Mouse (Mus musculus): ENCODE results near the gene Vegfd. TPM values are rescaled to one million over a fixed set of nuclear protein-coding genes. Genes with fewer than 3 reads are reported as not detected.

Vegfd gene
- total and polyA plus RNA-seq, 3 experiments = 0.06 TPM; not detected in 2

DNA sequence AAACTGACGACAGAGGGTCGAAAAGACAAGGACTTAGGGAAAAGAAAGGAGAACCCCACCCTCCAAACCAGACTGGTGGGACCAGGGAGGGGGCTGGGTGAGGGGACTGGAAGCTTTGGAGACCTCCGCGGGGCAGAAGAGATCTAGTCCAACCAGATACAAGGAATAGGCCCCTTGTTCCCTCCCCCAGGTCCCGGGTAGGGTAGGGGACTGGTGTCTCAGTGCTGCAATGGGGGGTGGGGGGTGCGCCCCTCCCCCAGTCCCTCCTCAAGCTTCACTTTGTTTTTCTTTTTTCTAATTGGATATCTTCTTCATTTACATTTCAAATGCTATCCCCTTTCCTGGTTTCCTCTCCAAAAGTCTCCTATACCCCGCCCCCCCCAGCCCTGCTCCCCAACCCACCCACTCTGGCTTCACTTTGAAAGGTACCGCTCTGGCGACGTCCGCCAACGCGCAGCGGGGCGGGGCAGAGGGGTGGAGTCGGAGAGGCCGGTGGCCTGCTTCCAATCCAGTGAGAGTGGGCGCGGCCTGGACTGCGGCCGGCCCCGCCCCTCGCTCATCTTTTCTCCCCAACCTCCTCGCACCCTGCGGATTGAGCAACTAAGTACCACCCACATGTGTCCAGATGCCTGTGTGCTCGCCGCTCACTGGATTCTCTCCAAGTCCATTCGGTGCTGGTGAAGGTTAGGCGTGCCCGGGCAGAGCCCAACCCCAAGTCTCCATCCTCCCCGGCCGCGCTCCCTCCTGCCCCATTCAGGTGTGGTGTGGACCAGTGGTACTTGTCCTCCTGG is 8.6 kb downstream of the Vegfd start:
- Histone ChIP-seq H3K4me3 (ENCODE audit: control insufficient read depth in 1 of 2, insufficient read depth in 1 of 2, low read depth in 2 of 2, low read length in 2 of 2) (peak overlapping the region; percentile 46 to 75), H3K9me3 (replicated peaks; ENCODE audit: insufficient read depth, low read length) (no peaks in the 10 kb centered on the region), H3K36me3 (ENCODE audit: control insufficient read depth in 1 of 2, insufficient read depth in 2 of 2, low read length in 2 of 2) (peaks cover 0 to 3% of the 10 kb centered on the region in 2 experiments; a peak in 1 of 4 replicates), H3K27me3 (ENCODE audit: control insufficient read depth in 1 of 2, insufficient read depth in 2 of 2, low read length in 2 of 2) (no peaks in the 10 kb centered on the region), H3K9ac (ENCODE audit: control insufficient read depth, low read depth, low read length, poor library complexity, severe bottlenecking) (peak overlapping the region; percentile 32), H3K4me1 (ENCODE audit: control insufficient read depth in 1 of 2, insufficient read depth in 2 of 2, low read length in 2 of 2) (no peaks in the 10 kb centered on the region; a peak in 1 of 4 replicates), H3K79me2 (ENCODE audit: control insufficient read depth, insufficient read depth, low read length, poor library complexity) (no peaks in the 10 kb centered on the region), H3K27ac (ENCODE audit: control insufficient read depth, low read depth, low read length) (no peak overlapping the region)
- TF ChIP-seq EP300 (IDR thresholded peaks at IDR 0.05; ENCODE audit: low read depth in 1 of 2, low read length in 2 of 2) = no peak
- TF ChIP-seq POLR2A (IDR thresholded peaks at IDR 0.05; ENCODE audit: control insufficient read depth in 1 of 2, insufficient read depth in 1 of 2, low read depth in 1 of 2, low read length in 2 of 2, poor library complexity in 1 of 2) = no peak
- TF ChIP-seq HCFC1 (IDR thresholded peaks at IDR 0.05; ENCODE audit: low read depth, low read length) = peak; percentile 45
- TF ChIP-seq CHD1 (IDR thresholded peaks at IDR 0.05; ENCODE audit: low read depth, low read length) = no peak
- peak; percentile 38; the same call in 1 of the 2 replicates for TF ChIP-seq NRF1 (IDR thresholded peaks at IDR 0.05; ENCODE audit: insufficient read depth, low read depth, low read length, poor library complexity, severe bottlenecking)
- TF ChIP-seq MXI1 (IDR thresholded peaks at IDR 0.05; ENCODE audit: low read depth, low read length) = 0 out of 2 replicates have a peak, but pooled peaks have one; percentile 39
- no peak for TF ChIP-seq POLR2AphosphoS2 (IDR thresholded peaks at IDR 0.05; ENCODE audit: low read length)
- TF ChIP-seq ZKSCAN1 (IDR thresholded peaks at IDR 0.05; ENCODE audit: low read depth, low read length) = no peak
- no peak for TF ChIP-seq ZNF384 (IDR thresholded peaks at IDR 0.05; ENCODE audit: low read depth, low read length)
- TF ChIP-seq NELFE (IDR thresholded peaks at IDR 0.05; ENCODE audit: low read depth, low read length) = no peak
- TF ChIP-seq MAX (IDR thresholded peaks at IDR 0.05; ENCODE audit: low read length) = no peak
- TF ChIP-seq SIN3A (IDR thresholded peaks at IDR 0.05; ENCODE audit: low read length) = no peak
- TF ChIP-seq USF2 (IDR thresholded peaks at IDR 0.05; ENCODE audit: borderline replicate concordance in 1 of 2, insufficient read depth in 1 of 2, low read depth in 1 of 2, low read length in 2 of 2) = no peak
- TF ChIP-seq MEF2A (IDR thresholded peaks at IDR 0.05; ENCODE audit: extremely low read depth, insufficient replicate concordance, low read depth, low read length, poor library complexity, severe bottlenecking) = no peak
- no peak for TF ChIP-seq KAT2A (conservative IDR thresholded peaks at IDR 0.05; ENCODE audit: low read depth, low read length)
- TF ChIP-seq ELF1 (IDR thresholded peaks at IDR 0.05; ENCODE audit: low read depth, low read length) = no peak
- DNase-seq (ENCODE audit: low read depth, low spot score) = peak; percentile 91

DNA sequence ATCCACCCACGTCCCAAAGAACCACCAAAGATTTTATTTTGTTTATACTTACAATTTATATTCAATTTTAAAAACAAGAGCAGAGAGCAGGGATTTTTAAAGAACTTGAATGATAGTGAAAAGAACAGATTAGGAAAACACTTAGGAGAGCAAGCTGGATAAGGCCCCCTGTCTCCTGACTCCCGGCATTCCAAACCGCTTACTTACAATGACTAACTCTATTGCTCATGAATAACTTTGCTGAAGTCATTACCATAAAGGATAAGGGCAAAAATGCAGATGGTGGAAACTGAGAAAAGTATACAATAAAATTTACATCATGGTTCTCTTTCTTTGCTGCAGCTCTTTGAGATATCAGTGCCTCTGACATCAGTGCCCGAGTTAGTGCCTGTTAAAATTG is 20.9 kb downstream of the Vegfd start:
- H3K9me3 ChIP-seq (replicated peaks; ENCODE audit: insufficient read depth, low read length) = no peaks in the 10 kb centered on the region
- peaks cover 0 to 3% of the 10 kb centered on the region in 2 experiments; a peak in 1 of 4 replicates for H3K36me3 ChIP-seq (ENCODE audit: control insufficient read depth in 1 of 2, insufficient read depth in 2 of 2, low read length in 2 of 2)
- no peak overlapping the region for H3K27ac ChIP-seq (ENCODE audit: control insufficient read depth, low read depth, low read length)
- no peak overlapping the region for H3K4me3 ChIP-seq (ENCODE audit: control insufficient read depth in 1 of 2, insufficient read depth in 1 of 2, low read depth in 2 of 2, low read length in 2 of 2)
- H3K79me2 ChIP-seq (ENCODE audit: control insufficient read depth, insufficient read depth, low read length, poor library complexity) = no peaks in the 10 kb centered on the region
- no peak overlapping the region for H3K9ac ChIP-seq (ENCODE audit: control insufficient read depth, low read depth, low read length, poor library complexity, severe bottlenecking)
- H3K4me1 ChIP-seq (ENCODE audit: control insufficient read depth in 1 of 2, insufficient read depth in 2 of 2, low read length in 2 of 2) = peaks cover 0 to 3% of the 10 kb centered on the region in 2 experiments; a peak in 1 of 4 replicates
- TF ChIP-seq MAX (IDR thresholded peaks at IDR 0.05; ENCODE audit: low read length) (no peak), ETS1 (IDR thresholded peaks at IDR 0.05; ENCODE audit: low read depth, low read length) (no peak), BHLHE40 (IDR thresholded peaks at IDR 0.05; ENCODE audit: borderline replicate concordance, low read depth, low read length) (no peak), RAD21 (IDR thresholded peaks at IDR 0.05; ENCODE audit: low read depth, low read length) (no peak), SMC3 (IDR thresholded peaks at IDR 0.05; ENCODE audit: low read depth, low read length) (no peak), USF1 (IDR thresholded peaks at IDR 0.05; ENCODE audit: low read depth, low read length) (no peak), SIN3A (IDR thresholded peaks at IDR 0.05; ENCODE audit: low read length) (no peak), ZC3H11A (IDR thresholded peaks at IDR 0.05; ENCODE audit: low read depth, low read length) (no peak), UBTF (IDR thresholded peaks at IDR 0.05; ENCODE audit: borderline replicate concordance, insufficient read depth, low read depth, low read length) (no peak), ELF1 (IDR thresholded peaks at IDR 0.05; ENCODE audit: low read depth, low read length) (no peak), MXI1 (IDR thresholded peaks at IDR 0.05; ENCODE audit: low read depth, low read length) (no peak), POLR2AphosphoS5 (IDR thresholded peaks at IDR 0.05; ENCODE audit: borderline replicate concordance, low read depth, low read length) (no peak), JUND (IDR thresholded peaks at IDR 0.05; ENCODE audit: low read depth, low read length) (no peak), MAFK (IDR thresholded peaks at IDR 0.05; ENCODE audit: borderline replicate concordance, low read depth, low read length) (no peak), ZNF384 (IDR thresholded peaks at IDR 0.05; ENCODE audit: low read depth, low read length) (no peak), TBP (IDR thresholded peaks at IDR 0.05; ENCODE audit: low read depth, low read length) (no peak), POLR2A (IDR thresholded peaks at IDR 0.05; ENCODE audit: control insufficient read depth in 1 of 2, insufficient read depth in 1 of 2, low read depth in 1 of 2, low read length in 2 of 2, poor library complexity in 1 of 2) (no peak)
- H3K27me3 ChIP-seq (ENCODE audit: control insufficient read depth in 1 of 2, insufficient read depth in 2 of 2, low read length in 2 of 2) = no peaks in the 10 kb centered on the region
- DNase-seq (ENCODE audit: low read depth, low spot score) = no peak
